Mouse (Mus musculus): Measurements from ENCODE around the gene Paqr8. TPM values are rescaled to one million over a fixed set of nuclear protein-coding genes. Genes with fewer than 3 reads are reported as not detected.

Paqr8 gene
- total RNA-seq, 2 experiments from 2014 or later, result 1.5 to 1.8 TPM

DNA sequence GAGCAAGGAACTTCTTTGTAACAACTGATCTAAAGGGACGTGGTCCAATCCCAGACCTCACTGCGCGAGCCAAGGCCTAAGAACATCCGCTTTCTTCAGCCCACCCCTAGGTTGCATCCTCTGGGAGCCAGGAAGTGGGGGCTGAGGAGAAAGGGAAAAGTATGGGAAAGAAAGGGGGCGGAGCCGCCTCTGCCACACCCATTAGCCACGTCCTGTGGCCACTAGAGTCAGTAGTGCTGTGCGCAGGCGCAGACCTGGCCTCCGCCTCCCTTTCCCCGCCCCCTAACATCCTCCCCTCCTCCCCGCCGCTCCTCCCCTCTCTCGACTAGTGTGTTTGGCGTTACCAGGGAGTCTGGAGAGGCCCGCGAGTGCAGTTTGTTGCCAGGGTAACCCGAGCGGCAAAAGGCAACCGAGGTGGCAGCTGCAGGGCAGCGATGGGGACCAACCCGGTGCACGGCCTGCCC is 60.9 kb downstream of the Paqr8 start, which contains the start of gene Efhc1:
Gene Efhc1 (plus strand): TSS at position 327 of the 464 bp plus-strand sequence.
- intact Hi-C loops (cut with DNase I), result loop anchor here (2.0 kb wide), 1 partner anchor 129 kb away; no protein-coding TSS in a partner anchor
- peak; percentile 89 to 90 for DNase-seq

DNA sequence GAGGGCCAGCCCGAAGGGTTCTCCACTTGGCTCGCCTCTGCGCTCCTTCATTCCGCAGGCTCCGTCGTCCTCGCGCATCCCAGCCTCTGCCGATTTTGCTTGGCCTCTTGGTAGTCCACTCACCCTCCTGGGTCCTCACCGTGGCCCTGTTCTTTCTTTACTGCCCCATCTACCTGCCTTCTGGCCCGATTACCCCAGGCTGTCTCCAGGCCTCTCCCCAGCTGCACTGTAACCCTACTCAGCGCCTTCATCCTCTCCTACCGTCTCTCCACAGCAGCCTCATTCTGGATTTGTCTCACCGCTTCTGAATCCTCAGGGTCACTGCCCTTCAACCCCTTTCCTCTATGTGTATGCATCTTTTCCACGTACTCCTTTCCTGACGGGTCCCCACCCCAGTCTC is 61.4 kb downstream of the Paqr8 start:
- DNase-seq, result no peak
- intact Hi-C loops (cut with DNase I), result loop anchor here (2.0 kb wide), 1 partner anchor 129 kb away; no protein-coding TSS in a partner anchor

- intact Hi-C loops (cut with DNase I), result no loop called here
- DNase-seq, result no peak
These were observed 64.5 kb downstream of the Paqr8 start for GRCm38 (mm10) chr1:20954876-20955275.

- intact Hi-C loops (cut with DNase I), result no loop called here
- DNase-seq, result no peak
These were observed 79.2 kb downstream of the Paqr8 start for GRCm38 (mm10) chr1:20969642-20970041.

- intact Hi-C loops (cut with DNase I), result no loop called here
- no peak for DNase-seq
These were observed 83.0 kb downstream of the Paqr8 start for GRCm38 (mm10) chr1:20973389-20973788.

GRCm38 (mm10) chr1:20974341-20975135 is 84.1 kb downstream of the Paqr8 start:
- intact Hi-C loops (cut with DNase I), result no loop called here
- no peak for DNase-seq

DNA sequence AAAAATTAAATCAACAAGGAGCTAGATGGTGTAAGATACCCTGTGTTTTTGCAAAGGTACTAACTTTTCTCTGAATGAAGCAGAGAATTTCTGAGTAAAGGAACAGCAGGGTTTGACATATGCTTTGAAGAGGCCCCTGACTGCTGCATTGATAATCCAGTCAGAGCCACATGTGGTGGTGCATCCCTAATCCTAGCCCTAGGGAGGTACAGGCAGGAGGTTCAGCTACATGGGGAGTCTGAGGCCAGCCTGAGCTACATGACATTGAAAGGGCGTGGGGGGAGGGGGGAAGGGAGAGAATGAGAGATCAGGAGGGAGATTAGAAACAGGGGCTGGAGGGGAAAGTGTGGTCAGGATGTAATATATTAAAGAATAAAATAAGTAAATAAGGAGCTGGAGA is 90.1 kb downstream of the Paqr8 start:
- intact Hi-C loops (cut with DNase I), result no loop called here
- no peak for DNase-seq

GRCm38 (mm10) chr1:20981764-20982163 is 91.4 kb downstream of the Paqr8 start:
- intact Hi-C loops (cut with DNase I), result no loop called here
- DNase-seq, result no peak

DNA sequence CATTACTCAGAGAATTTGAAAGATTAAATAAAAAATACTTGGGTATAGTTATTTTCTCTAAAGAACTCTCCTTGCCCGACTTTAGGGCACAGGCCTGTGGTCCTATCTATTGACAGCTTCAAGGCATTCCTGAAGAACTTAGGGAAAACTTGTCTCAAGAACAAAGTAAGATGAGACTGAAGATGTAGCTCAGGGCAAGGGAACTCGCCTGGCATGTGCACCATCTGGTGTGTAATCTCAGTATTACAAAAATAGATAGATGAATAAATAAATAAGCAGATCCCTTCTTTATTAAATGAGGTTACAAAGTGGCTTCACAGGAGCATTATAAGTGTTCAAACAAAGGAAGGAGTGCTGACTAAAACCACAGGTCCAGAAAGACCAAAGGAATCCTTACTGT is 93.7 kb downstream of the Paqr8 start:
- intact Hi-C loops (cut with DNase I), result no loop called here
- no peak for DNase-seq

DNA sequence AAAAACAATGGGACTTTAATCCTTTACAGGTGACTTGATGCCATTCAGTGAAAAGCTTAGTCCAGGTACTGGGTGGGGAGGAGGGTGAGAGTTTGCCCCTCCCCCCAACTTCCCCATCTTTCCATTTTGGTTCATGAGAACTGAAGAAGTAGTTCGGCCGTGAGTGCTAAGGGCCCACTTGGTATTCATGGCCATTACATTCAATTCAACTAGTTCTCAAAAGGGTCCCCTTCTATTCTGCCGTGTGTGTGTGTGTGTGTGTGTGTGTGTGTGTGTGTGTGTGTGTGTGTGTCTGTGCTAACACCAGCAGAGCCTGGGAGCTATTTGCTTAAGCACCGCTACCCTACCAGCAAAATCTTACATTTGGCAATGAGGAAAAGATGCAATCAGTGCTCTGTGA is 94.2 kb downstream of the Paqr8 start:
- intact Hi-C loops (cut with DNase I), result no loop called here
- no peak for DNase-seq

DNA sequence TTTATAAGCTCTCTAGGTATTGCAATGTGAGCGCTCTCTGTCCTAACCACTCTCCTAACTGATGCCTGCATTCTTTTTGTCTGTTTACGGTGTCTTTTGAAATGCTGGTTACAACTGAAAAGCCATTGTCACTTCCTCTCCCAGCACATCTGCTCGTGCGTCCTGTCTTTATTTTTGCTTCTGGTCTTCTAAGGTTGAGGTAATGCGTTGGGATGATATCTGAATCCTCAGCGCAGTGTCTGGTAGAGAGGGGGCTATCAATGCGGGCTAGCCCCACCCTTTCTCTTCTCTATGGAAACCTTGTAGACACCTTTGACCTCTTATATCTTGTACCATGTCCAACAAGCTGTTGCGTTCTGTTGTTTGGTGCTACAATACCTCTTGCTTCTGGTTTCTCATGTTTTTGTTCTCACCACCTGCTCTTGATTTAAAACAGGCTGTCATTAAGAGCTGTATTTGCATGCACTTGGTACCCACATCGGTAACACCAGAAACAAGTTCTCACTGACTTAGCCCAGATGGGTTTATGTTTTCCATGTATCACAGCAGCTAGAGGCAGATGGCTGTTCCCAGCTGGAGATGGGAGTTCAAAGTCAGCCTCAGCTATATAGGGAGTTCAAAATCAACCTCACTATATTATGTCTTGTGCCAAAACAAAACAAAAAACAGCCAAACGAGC is 96.1 kb downstream of the Paqr8 start:
- DNase-seq, result no peak
- intact Hi-C loops (cut with DNase I), result no loop called here

Other genes with a start within 250 kb of the Paqr8 start
- not detected for gene Il17a, start 159.7 kb upstream of the Paqr8 start, total RNA-seq (2021)
- not detected for gene Il17f, start 100.0 kb upstream of the Paqr8 start, total RNA-seq (2021)
- gene Mcm3, start 70.3 kb upstream of the Paqr8 start, total RNA-seq (2021), result 1 to 10 TPM; 3.5 to 6.1 TPM
- gene Efhc1, start 61.0 kb downstream of the Paqr8 start, total RNA-seq (2021), result 1 to 10 TPM in 1 of 2 experiments, under 1 TPM in 1; 0.92 to 1.6 TPM
- 1 to 10 TPM; 5.7 to 7.3 TPM for gene Tram2, start 188.6 kb downstream of the Paqr8 start, total RNA-seq (2021)

Data from heart, postnatal 36 days (tissue).